8 mouse cellular contexts compared by ENCODE assay signal in genomic region chr2:10142472-10143454, GRCm38 (mm10). TPM values are rescaled to one million over a fixed set of nuclear protein-coding genes. Genes with fewer than 3 reads are reported as not detected.
DNase-seq lines count a peak whose midpoint lies in the region; ATAC-seq and TF ChIP-seq lines count a peak whose summit lies in the region.

No protein-coding gene starts in this region.

- peaks cover 3% of the 10 kb centered on the region; the same call in 1 of the 2 replicates for H3K4me1 ChIP-seq in G1E (ENCODE audit: insufficient read depth, low read depth, low read length)
- H3K4me1 ChIP-seq in forebrain, embryonic 14.5 days (ENCODE audit: control insufficient read depth, insufficient read depth, low read length), result no peaks in the 10 kb centered on the region
- no peaks in the 10 kb centered on the region for H3K4me1 ChIP-seq in hindbrain, embryonic 11.5 days (replicated peaks; ENCODE audit: control insufficient read depth, insufficient read depth, low read length)
- no peaks in the 10 kb centered on the region for H3K4me1 ChIP-seq in lung, embryonic 16.5 days (replicated peaks; ENCODE audit: control insufficient read depth, insufficient read depth, low read length)

- peak; percentile 70 for ATAC-seq in G1E (ENCODE audit: extremely low read depth, insufficient number of reproducible peaks, low FRiP score, poor library complexity, severe bottlenecking)
- peak; percentile 77 for ATAC-seq in forebrain, embryonic 14.5 days
- ATAC-seq in hindbrain, embryonic 11.5 days (ENCODE audit: low FRiP score), result peak; percentile 88
- peak; percentile 85 for ATAC-seq in lung, embryonic 16.5 days (ENCODE audit: low read depth)

- 34% methylated on average over 8 of the region's 8 CpGs for WGBS in forebrain, embryonic 14.5 days
- WGBS in hindbrain, embryonic 11.5 days, result 31% methylated on average over 8 of the region's 8 CpGs
- 33% methylated on average over 8 of the region's 8 CpGs for WGBS in lung, embryonic 16.5 days

- no peak overlapping the region for H3K27ac ChIP-seq in forebrain, embryonic 14.5 days (ENCODE audit: low read depth, low read length)
- H3K27ac ChIP-seq in hindbrain, embryonic 11.5 days (ENCODE audit: low read depth, low read length), result no peak overlapping the region
- no peak overlapping the region for H3K27ac ChIP-seq in lung, embryonic 16.5 days (ENCODE audit: low read length)

- no peak overlapping the region for H3K4me2 ChIP-seq in forebrain, embryonic 14.5 days (ENCODE audit: low read length)
- no peak overlapping the region for H3K4me2 ChIP-seq in hindbrain, embryonic 11.5 days (replicated peaks; ENCODE audit: low read depth, low read length)
- no peak overlapping the region for H3K4me2 ChIP-seq in lung, embryonic 16.5 days (ENCODE audit: low read depth, low read length)

- no peaks in the 10 kb centered on the region for H3K9me3 ChIP-seq in G1E (replicated peaks)
- H3K9me3 ChIP-seq in forebrain, embryonic 14.5 days (replicated peaks; ENCODE audit: control insufficient read depth, low read length), result no peaks in the 10 kb centered on the region
- no peaks in the 10 kb centered on the region for H3K9me3 ChIP-seq in hindbrain, embryonic 11.5 days (ENCODE audit: control insufficient read depth, low read length)
- H3K9me3 ChIP-seq in lung, embryonic 16.5 days (ENCODE audit: control insufficient read depth, low read length), result no peaks in the 10 kb centered on the region

- no peak overlapping the region for H3K9ac ChIP-seq in forebrain, embryonic 14.5 days (ENCODE audit: low read length)
- H3K9ac ChIP-seq in hindbrain, embryonic 11.5 days (ENCODE audit: low read depth, low read length), result no peak overlapping the region
- H3K9ac ChIP-seq in lung, embryonic 16.5 days (ENCODE audit: low read length), result no peak overlapping the region

- no peak for TF ChIP-seq CTCF in G1E (IDR thresholded peaks at IDR 0.05; ENCODE audit: low read depth, low read length)

- H3K4me3 ChIP-seq in G1E (ENCODE audit: low read depth, low read length), result no peak overlapping the region
- no peak overlapping the region for H3K4me3 ChIP-seq in forebrain, embryonic 14.5 days (ENCODE audit: low read depth, low read length)
- no peak overlapping the region for H3K4me3 ChIP-seq in hindbrain, embryonic 11.5 days (ENCODE audit: low read depth, low read length)
- H3K4me3 ChIP-seq in lung, embryonic 16.5 days (ENCODE audit: low read length), result no peak overlapping the region

- peak; percentile 11 for DNase-seq in G1E (ENCODE audit: low spot score)
- peak; percentile 38 for DNase-seq in c-Kit-positive CD71-positive TER-119-negative erythroid progenitor cells, embryonic 14.5 days (ENCODE audit: low read depth)
- peak; percentile 79 for DNase-seq in forebrain, embryonic 14.5 days (ENCODE audit: low spot score)
- peak; percentile 76 for DNase-seq in hindbrain, embryonic 11.5 days (ENCODE audit: low spot score)
- DNase-seq in layer of hippocampus, adult 9-10 months (ENCODE audit: low spot score), result peak; percentile 61
- DNase-seq in ovary, postnatal 36 days (ENCODE audit: low spot score), result peak; percentile 50
- DNase-seq in thymus, postnatal 4 days, result peak; percentile 54

- no peaks in the 10 kb centered on the region for H3K36me3 ChIP-seq in G1E (replicated peaks)
- no peaks in the 10 kb centered on the region for H3K36me3 ChIP-seq in forebrain, embryonic 14.5 days (ENCODE audit: control insufficient read depth, insufficient read depth, low read length)
- H3K36me3 ChIP-seq in hindbrain, embryonic 11.5 days (ENCODE audit: control insufficient read depth, insufficient read depth, low read length), result no peaks in the 10 kb centered on the region
- H3K36me3 ChIP-seq in lung, embryonic 16.5 days (ENCODE audit: control insufficient read depth, insufficient read depth, low read length), result no peaks in the 10 kb centered on the region

- peaks cover 9% of the 10 kb centered on the region; the same call in 1 of the 2 replicates for H3K27me3 ChIP-seq in G1E (ENCODE audit: insufficient read depth, low read length)
- no peaks in the 10 kb centered on the region for H3K27me3 ChIP-seq in forebrain, embryonic 14.5 days (replicated peaks; ENCODE audit: control insufficient read depth, insufficient read depth, low read length)
- H3K27me3 ChIP-seq in hindbrain, embryonic 11.5 days (ENCODE audit: control insufficient read depth, insufficient read depth, low read length), result no peaks in the 10 kb centered on the region
- no peaks in the 10 kb centered on the region for H3K27me3 ChIP-seq in lung, embryonic 16.5 days (ENCODE audit: control insufficient read depth, insufficient read depth, low read depth, low read length)

RNA-seq across cellular contexts. Expression of gene Itih5, which starts 10.6 kb away (rescaled TPM):
- not detected in 2 replicates for total RNA-seq in G1E (2014; fragmentation: Nextera tagmentation)
- total RNA-seq in G1E (2017), result 0.06 and 0.11 TPM in 2 replicates
- polyA plus RNA-seq in G1E (2012), result not detected in 2 replicates
- polyA plus RNA-seq in forebrain, embryonic 14.5 days (2014; fragmentation: Nextera tagmentation; extraction: Ambion mirVana), result 3.4 and 5.8 TPM in 2 replicates
- polyA plus RNA-seq in hindbrain, embryonic 11.5 days (2014; fragmentation: Nextera tagmentation; extraction: Ambion mirVana), result 5.3 and 5.6 TPM in 2 replicates
- polyA plus RNA-seq in lung, embryonic 16.5 days (2015; fragmentation: Nextera tagmentation; extraction: Ambion mirVana), result 5.2 and 6.7 TPM in 2 replicates

RNA-seq across cellular contexts. Expression of gene Itih2, which starts 11.6 kb away (rescaled TPM):
- total RNA-seq in G1E (2014; fragmentation: Nextera tagmentation) (not detected in 2 replicates), G1E (2017) (0.05 TPM in 1 of 2 replicates, not detected in the other)
- not detected in 2 replicates for polyA plus RNA-seq in G1E (2012)
- 1.4 and 3.0 TPM in 2 replicates for polyA plus RNA-seq in forebrain, embryonic 14.5 days (2014; fragmentation: Nextera tagmentation; extraction: Ambion mirVana)
- 0.31 and 0.49 TPM in 2 replicates for polyA plus RNA-seq in hindbrain, embryonic 11.5 days (2014; fragmentation: Nextera tagmentation; extraction: Ambion mirVana)
- polyA plus RNA-seq in lung, embryonic 16.5 days (2015; fragmentation: Nextera tagmentation; extraction: Ambion mirVana), result 3.9 and 8.6 TPM in 2 replicates

Comparison
In these comparisons a context has a peak if more than half of its experiments do, and no peak if none do; other contexts are left out.
1. DNase-seq: peak in every context shown above with its lines; median percentile 79 in forebrain, embryonic 14.5 days; 76 in hindbrain, embryonic 11.5 days; 61 in layer of hippocampus, adult 9-10 months; 54 in thymus, postnatal 4 days; 50 in ovary, postnatal 36 days; 38 in c-Kit-positive CD71-positive TER-119-negative erythroid progenitor cells, embryonic 14.5 days; 11 in G1E.